Mouse (Mus musculus): ENCODE results near the gene Ccne1. TPM values are rescaled to one million over a fixed set of nuclear protein-coding genes. Genes with fewer than 3 reads are reported as not detected.

Ccne1 gene
- total RNA-seq (2012; rRNA removed) = 48.5 and 53.1 TPM in 2 replicates
- 100 to 1,000 TPM in 1 of 2 experiments, 10 to 100 TPM in 1; 78.0 to 321 TPM for polyA plus RNA-seq (2012; ENCODE audit: insufficient read depth in 1 of 2, insufficient read length in 2 of 2, low read depth in 1 of 2, low replicate concordance in 2 of 2, missing spikeins in 1 of 2)

GRCm38 (mm10) chr7:38107371-38108259 lies at the start of gene Ccne1:
Gene Ccne1, minus strand, starts transcription at chr7:38107534.
- peak within 1 kb of the TSS; percentile 75 to 87 for H3K4me3 ChIP-seq (ENCODE audit: control insufficient read depth in 1 of 2, insufficient read depth in 1 of 2, low read depth in 2 of 2, low read length in 2 of 2)
- no peak for TF ChIP-seq USF1 (IDR thresholded peaks at IDR 0.05; ENCODE audit: low read depth, low read length)
- TF ChIP-seq MAFK (IDR thresholded peaks at IDR 0.05; ENCODE audit: borderline replicate concordance, low read depth, low read length) = no peak
- TF ChIP-seq TBP (IDR thresholded peaks at IDR 0.05; ENCODE audit: low read depth, low read length) = peak; percentile 48; the same call in 1 of the 2 replicates
- no peak for TF ChIP-seq GABPA (IDR thresholded peaks at IDR 0.05; ENCODE audit: low read depth, low read length)
- peak; percentile 65 for TF ChIP-seq NRF1 (IDR thresholded peaks at IDR 0.05; ENCODE audit: insufficient read depth, low read depth, low read length, poor library complexity, severe bottlenecking)
- peak; percentile 69 for TF ChIP-seq MXI1 (IDR thresholded peaks at IDR 0.05; ENCODE audit: low read depth, low read length)
- TF ChIP-seq ETS1 (IDR thresholded peaks at IDR 0.05; ENCODE audit: low read depth, low read length) = no peak
- TF ChIP-seq MEF2A (IDR thresholded peaks at IDR 0.05; ENCODE audit: extremely low read depth, insufficient replicate concordance, low read depth, low read length, poor library complexity, severe bottlenecking) = no peak
- TF ChIP-seq ELF1 (IDR thresholded peaks at IDR 0.05; ENCODE audit: low read depth, low read length) = 0 out of 2 replicates have a peak, but pooled peaks have one; percentile 6
- TF ChIP-seq HCFC1 (IDR thresholded peaks at IDR 0.05; ENCODE audit: low read depth, low read length) = 0 out of 2 replicates have a peak, but pooled peaks have one; percentile 50
- TF ChIP-seq MYC (IDR thresholded peaks at IDR 0.05; ENCODE audit: low read depth, low read length) = peak; percentile 50; the same call in 1 of the 2 replicates
- peak; percentile 52; the same call in 1 of the 2 replicates for TF ChIP-seq ZMIZ1 (IDR thresholded peaks at IDR 0.05; ENCODE audit: low read depth, low read length)
- TF ChIP-seq MYB (IDR thresholded peaks at IDR 0.05; ENCODE audit: low read depth, low read length) = no peak
- no peak for TF ChIP-seq ZNF384 (IDR thresholded peaks at IDR 0.05; ENCODE audit: low read depth, low read length)
- TF ChIP-seq E2F4 (IDR thresholded peaks at IDR 0.05; ENCODE audit: borderline replicate concordance, low read depth, low read length) = peak; percentile 87; the same call in 1 of the 2 replicates
- TF ChIP-seq SMC3 (IDR thresholded peaks at IDR 0.05; ENCODE audit: low read depth, low read length) = no peak
- no peak for TF ChIP-seq ZC3H11A (IDR thresholded peaks at IDR 0.05; ENCODE audit: low read depth, low read length)
- peak; percentile 62 for TF ChIP-seq NELFE (IDR thresholded peaks at IDR 0.05; ENCODE audit: low read depth, low read length)
- no peak for TF ChIP-seq POLR2AphosphoS2 (IDR thresholded peaks at IDR 0.05; ENCODE audit: low read length)
- TF ChIP-seq POLR2A (IDR thresholded peaks at IDR 0.05; ENCODE audit: control insufficient read depth in 1 of 2, insufficient read depth in 1 of 2, low read depth in 1 of 2, low read length in 2 of 2, poor library complexity in 1 of 2) = peak; percentile 73 to 76
- H3K79me2 ChIP-seq (ENCODE audit: control insufficient read depth, insufficient read depth, low read length, poor library complexity) = peaks cover 12% of the 10 kb centered on the region
- peak; percentile 93 for DNase-seq (ENCODE audit: low read depth, low spot score)
- H3K36me3 ChIP-seq (ENCODE audit: control insufficient read depth in 1 of 2, insufficient read depth in 2 of 2, low read length in 2 of 2) = peaks cover 2 to 23% of the 10 kb centered on the region in 2 experiments
- H3K4me1 ChIP-seq (ENCODE audit: control insufficient read depth in 1 of 2, insufficient read depth in 2 of 2, low read length in 2 of 2) = peaks cover 4 to 20% of the 10 kb centered on the region in 2 experiments; a peak in 3 of 4 replicates
- no peaks in the 10 kb centered on the region; a peak in 1 of 4 replicates for H3K27me3 ChIP-seq (ENCODE audit: control insufficient read depth in 1 of 2, insufficient read depth in 2 of 2, low read length in 2 of 2)
- peak within 1 kb of the TSS; percentile 93 for H3K9ac ChIP-seq (ENCODE audit: control insufficient read depth, low read depth, low read length, poor library complexity, severe bottlenecking)
- H3K9me3 ChIP-seq (replicated peaks; ENCODE audit: insufficient read depth, low read length) = no peaks in the 10 kb centered on the region
- peak within 1 kb of the TSS; percentile 66 for H3K27ac ChIP-seq (ENCODE audit: control insufficient read depth, low read depth, low read length)

Measured in MEL (cell line).